Mouse (Mus musculus): ENCODE results near the gene Cyp17a1.

DNA sequence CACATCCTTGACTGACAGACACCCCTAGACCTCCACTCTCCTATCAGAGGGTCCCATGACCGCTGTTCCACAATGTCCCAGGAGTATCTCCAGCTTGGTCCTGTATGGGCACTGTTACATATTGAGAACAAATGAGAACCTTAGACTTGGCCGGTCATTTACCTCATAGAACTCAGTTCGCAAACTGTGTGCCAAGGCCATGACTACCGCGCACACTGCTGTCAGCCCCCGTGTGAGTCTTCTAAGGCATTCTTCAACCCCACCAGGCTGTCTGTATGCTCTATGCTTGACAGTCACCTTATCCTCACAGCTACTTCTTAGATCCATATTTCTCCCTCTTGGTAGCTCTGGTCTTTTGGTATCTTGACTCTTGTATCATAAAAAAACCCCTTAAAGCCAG lies 53.5 kb downstream of the Cyp17a1 start:
- no peak for TF ChIP-seq CTCF (IDR thresholded peaks at IDR 0.05; ENCODE audit: extremely low read depth, insufficient read depth, insufficient read length, insufficient replicate concordance)
- TF ChIP-seq POLR2A (IDR thresholded peaks at IDR 0.05; ENCODE audit: low read depth, low read length), result no peak
